Mouse (Mus musculus): Measurements from ENCODE around the gene Braf.

DNA sequence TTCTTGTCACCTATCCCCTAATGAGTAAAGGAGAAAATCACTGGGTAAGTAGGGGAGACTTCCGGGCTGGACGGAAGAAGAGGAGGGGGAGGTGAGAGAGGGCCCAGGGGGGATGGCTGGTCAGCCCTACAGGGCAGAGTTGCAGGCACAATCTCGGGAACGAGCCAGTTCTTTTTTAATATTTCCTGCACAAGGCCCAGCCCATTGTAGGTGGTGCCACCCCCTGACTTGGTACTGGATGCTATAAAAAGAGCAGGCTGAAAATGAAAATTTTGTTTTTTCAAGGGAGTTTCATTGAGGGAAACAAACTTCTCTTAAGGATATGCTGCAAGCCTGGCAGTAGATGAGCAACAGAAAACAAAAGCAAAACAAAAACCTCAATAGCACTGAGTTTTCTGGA lies 44.7 kb downstream of the Braf start:
- TF ChIP-seq USF1 (IDR thresholded peaks at IDR 0.05; ENCODE audit: low read depth, low read length) (no peak), CTCF (conservative IDR thresholded peaks at IDR 0.05 in 1 of 2, IDR thresholded peaks at IDR 0.05 in 1 of 2; ENCODE audit: low read depth in 2 of 2, low read length in 2 of 2) (no peak), UBTF (IDR thresholded peaks at IDR 0.05; ENCODE audit: low read depth, low read length) (no peak), MEF2A (IDR thresholded peaks at IDR 0.05; ENCODE audit: borderline replicate concordance, low read depth, low read length) (no peak), ZC3H11A (IDR thresholded peaks at IDR 0.05; ENCODE audit: low read depth, low read length) (no peak), POLR2A (IDR thresholded peaks at IDR 0.05; ENCODE audit: low read depth, low read length) (no peak)

All from CH12.LX (cell line).